Mouse (Mus musculus) right cerebral cortex, postnatal 4 days (tissue): ENCODE measurements around the gene Prl3c1.
"Not testable (repeated sequence)": the region's sequence is repeated elsewhere in the genome, so short reads cannot be mapped to it uniquely, and the experiment has no call there.

Experiments
- DNase-seq: peaks from one replicate; pipeline ENCODE4 v3.0.0-alpha.2; 2022

The Prl3c1 gene

DNA sequence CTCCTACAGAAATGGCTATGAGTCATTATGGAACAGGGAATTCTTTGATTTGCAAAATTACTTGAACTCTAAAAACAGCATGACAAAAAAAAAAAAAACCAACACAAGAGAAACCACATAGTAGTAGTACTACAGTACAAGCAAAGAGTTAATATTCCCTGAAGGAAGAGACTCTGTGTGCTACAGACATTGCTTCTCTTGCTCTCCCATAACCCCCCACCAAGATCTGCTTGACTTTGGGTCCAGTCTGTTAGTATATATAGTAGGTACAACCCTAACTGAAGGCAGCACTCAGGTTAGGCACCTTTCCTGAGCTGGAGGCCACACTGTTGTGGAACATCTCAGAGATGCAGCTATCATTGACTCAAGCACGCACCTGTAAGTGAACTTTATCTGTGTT lies at the start of gene Prl3c1:
Gene Prl3c1 (plus strand): TSS at position 301 of the 400 bp plus-strand sequence.
- no peak for DNase-seq

DNA sequence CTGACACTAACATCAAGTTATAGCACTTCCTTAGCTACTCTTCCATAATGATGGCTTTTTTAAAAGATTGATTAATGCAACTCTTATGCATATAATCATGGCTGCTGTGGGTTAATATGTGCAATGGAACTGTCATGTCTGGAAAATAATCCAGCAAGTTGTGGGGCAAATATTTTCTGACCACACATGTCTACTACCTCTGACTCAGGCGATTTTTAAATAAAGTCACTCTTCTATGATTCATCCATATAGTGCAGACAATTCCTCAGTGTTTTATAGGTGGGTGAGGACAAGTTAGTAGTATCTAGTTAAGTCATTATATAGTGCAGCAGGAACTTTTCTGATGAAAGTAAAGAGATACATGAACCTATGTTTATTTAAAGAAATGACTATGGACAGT lies 48.2 kb upstream of the Prl3c1 start:
- DNase-seq, result no peak

- DNase-seq, result not testable (repeated sequence)
These were observed 40.0 kb upstream of the Prl3c1 start, which contains the start of gene Prl3d3 for GRCm38 (mm10) chr13:27156490-27156889. Gene Prl3d3, plus strand, starts transcription at chr13:27156790.

DNA sequence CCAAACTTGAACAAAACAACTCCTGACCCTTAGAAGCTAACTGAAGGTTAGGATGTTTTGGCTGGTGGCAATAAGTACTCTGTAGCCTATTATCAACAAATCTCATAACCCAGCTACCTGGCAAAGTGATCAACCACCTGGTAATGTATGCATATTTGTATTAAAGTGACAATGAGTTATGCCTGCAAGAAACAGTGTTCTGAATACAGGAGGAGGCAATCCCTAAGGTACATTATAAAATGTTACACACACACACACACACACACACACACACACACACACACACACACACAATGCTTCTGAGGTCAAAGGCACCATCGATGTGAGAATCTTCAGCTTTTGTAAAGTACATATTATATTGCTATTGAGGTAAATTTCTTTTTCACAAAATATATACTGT lies 45.1 kb downstream of the Prl3c1 start, which contains the start of gene Prl3b1:
Gene Prl3b1 (plus strand): TSS at position 301 of the 400 bp plus-strand sequence.
- no peak for DNase-seq
